Comparison of ENCODE assay signal across 9 mouse cellular contexts in genomic region chr14:54494234-54494633, GRCm38 (mm10). TPM values are rescaled to one million over a fixed set of nuclear protein-coding genes. Genes with fewer than 3 reads are reported as not detected.
DNase-seq lines count a peak whose midpoint lies in the region; ATAC-seq and TF ChIP-seq lines count a peak whose summit lies in the region.
"Had no signal": no experiment of that assay in that cellular context is flagged by ENCODE, and none has a peak within 500 bp of the region (broad histone marks: within the 10 kb centered on the region; RNA-seq: fewer than 3 reads in every experiment).

No protein-coding gene starts in this region.

- H3K27me3 ChIP-seq in midbrain, embryonic 12.5 days: no peaks in the 10 kb centered on the region
- no peaks in the 10 kb centered on the region for H3K27me3 ChIP-seq in splenic B cell, adult 2 months (ENCODE audit: control insufficient read depth, insufficient read depth, low read length, poor library complexity, severe bottlenecking)

- H3K36me3 ChIP-seq in midbrain, embryonic 12.5 days: no peaks in the 10 kb centered on the region
- H3K36me3 ChIP-seq in splenic B cell, adult 2 months (ENCODE audit: control insufficient read depth, insufficient read depth, low read length, poor library complexity, severe bottlenecking): no peaks in the 10 kb centered on the region

- H3K9ac ChIP-seq in midbrain, embryonic 12.5 days (replicated peaks): no peak overlapping the region

- H3K27ac ChIP-seq in left cerebral cortex, adult 2 months: no peak overlapping the region
- no peak overlapping the region for H3K27ac ChIP-seq in midbrain, embryonic 12.5 days (replicated peaks)

- peak; percentile 60 for DNase-seq in left cerebral cortex, adult 11 months (ENCODE audit: low spot score)
- no peak for DNase-seq in left cerebral cortex, adult 8-10 months (ENCODE audit: low spot score in 2 of 2)
- peak; percentile 71 for DNase-seq in adrenal gland, adult 2 months
- DNase-seq in embryo, embryonic 11 days: peak; percentile 83
- peak; percentile 76 for DNase-seq in heart, postnatal 4 days
- DNase-seq in left cerebral cortex, adult 2 months (ENCODE audit: extremely low spot score in 1 of 2, low spot score in 2 of 2): peak; percentile 59 to 69
- peak; percentile 90 for DNase-seq in splenic B cell, adult 2 months (ENCODE audit: low read depth, low spot score)

- WGBS in midbrain, embryonic 12.5 days: 3% methylated on average over 3 of the region's 3 CpGs

- H3K4me1 ChIP-seq in midbrain, embryonic 12.5 days: no peaks in the 10 kb centered on the region

- no peaks in the 10 kb centered on the region for H3K9me3 ChIP-seq in midbrain, embryonic 12.5 days

- TF ChIP-seq CTCF in left cerebral cortex, adult 2 months (IDR thresholded peaks at IDR 0.05): peak; percentile 90

- intact Hi-C loops in left cerebral cortex, adult 2 months (cut with DNase I): loop anchor here (1.0 to 5.0 kb wide), 3 partner anchors 29 to 432 kb away; partner anchors contain the start of gene Lrp10

- H3K4me2 ChIP-seq in midbrain, embryonic 12.5 days (replicated peaks): no peak overlapping the region

- H3K4me3 ChIP-seq in left cerebral cortex, adult 2 months: no peak overlapping the region
- no peak overlapping the region for H3K4me3 ChIP-seq in midbrain, embryonic 12.5 days
- H3K4me3 ChIP-seq: erythroblast, embryonic 14.5 days had no signal

- 0 out of 2 replicates have a peak, but pooled peaks have one; percentile 12 for ATAC-seq in midbrain, embryonic 12.5 days (ENCODE audit: low FRiP score, low read depth)

RNA-seq across cellular contexts. Expression of gene Rem2, which starts 18.3 kb away (rescaled TPM):
- 10 to 100 TPM; 11.7 to 18.2 (median 13.6) TPM for total RNA-seq in left cerebral cortex, adult 8-10 months (2022)
- under 1 TPM; 0.29 to 0.45 TPM for total RNA-seq in adrenal gland, adult 2 months (2021)
- polyA plus RNA-seq in adrenal gland, adult 2 months (2012; rRNA removed): 0.40 and 0.49 TPM in 2 replicates
- under 1 TPM; 0.14 to 0.23 TPM for total RNA-seq in heart, postnatal 4 days (2021)
- total RNA-seq in left cerebral cortex, adult 2 months (2021): 1 to 10 TPM; 3.2 to 7.2 TPM
- polyA plus RNA-seq in midbrain, embryonic 12.5 days (2016; fragmentation: Nextera tagmentation; extraction: Ambion mirVana): 42.6 and 44.9 TPM in 2 replicates
- polyA plus RNA-seq: erythroblast, embryonic 14.5 days had no signal

RNA-seq across cellular contexts. Expression of gene Prmt5, which starts 23.1 kb away (rescaled TPM):
- 10 to 100 TPM; 50.0 to 58.5 (median 55.0) TPM for total RNA-seq in left cerebral cortex, adult 8-10 months (2022)
- total RNA-seq in adrenal gland, adult 2 months (2021): 10 to 100 TPM; 45.2 to 47.4 TPM
- 39.1 and 44.3 TPM in 2 replicates for polyA plus RNA-seq in adrenal gland, adult 2 months (2012; rRNA removed)
- 10 to 100 TPM; 36.2 to 36.5 TPM for total RNA-seq in heart, postnatal 4 days (2021)
- 10 to 100 TPM; 46.5 to 48.3 TPM for total RNA-seq in left cerebral cortex, adult 2 months (2021)
- polyA plus RNA-seq in midbrain, embryonic 12.5 days (2016; fragmentation: Nextera tagmentation; extraction: Ambion mirVana): 117 and 119 TPM in 2 replicates

RNA-seq across cellular contexts. Expression of gene Lrp10, which starts 30.3 kb away (rescaled TPM):
- total RNA-seq in left cerebral cortex, adult 8-10 months (2022): 10 to 100 TPM; 24.1 to 27.4 (median 25.8) TPM
- 100 to 1,000 TPM; 116 to 139 TPM for total RNA-seq in adrenal gland, adult 2 months (2021)
- 262 and 276 TPM in 2 replicates for polyA plus RNA-seq in adrenal gland, adult 2 months (2012; rRNA removed)
- total RNA-seq in heart, postnatal 4 days (2021): 10 to 100 TPM; 81.3 to 81.5 TPM
- total RNA-seq in left cerebral cortex, adult 2 months (2021): 10 to 100 TPM; 18.9 to 25.0 TPM
- 31.1 and 32.5 TPM in 2 replicates for polyA plus RNA-seq in midbrain, embryonic 12.5 days (2016; fragmentation: Nextera tagmentation; extraction: Ambion mirVana)

Comparison
In these comparisons a context has a peak if more than half of its experiments do, and no peak if none do; other contexts are left out.
1. DNase-seq: peak in left cerebral cortex, adult 11 months (single experiment), adrenal gland, adult 2 months (single experiment), embryo, embryonic 11 days (single experiment), heart, postnatal 4 days (single experiment), left cerebral cortex, adult 2 months (2 of 2) and splenic B cell, adult 2 months (single experiment); none in left cerebral cortex, adult 8-10 months (0 of 2).